Mouse (Mus musculus): ENCODE data around the gene Tle1. TPM values are rescaled to one million over a fixed set of nuclear protein-coding genes. Genes with fewer than 3 reads are reported as not detected.

The Tle1 gene
- polyA plus RNA-seq (2017; shearing (Covaris generic)) = 35.1 TPM

GRCm38 (mm10) chr4:72200559-72201409 is at the start of gene Tle1:
Tle1 (minus strand) TSS chr4:72200919.

All from naive thymus-derived CD4-positive, alpha-beta T cell, adult 5 months (primary cell).